Mouse (Mus musculus) left cerebral cortex, postnatal 25 days (tissue): ENCODE results near the gene Igsf6. TPM values are rescaled to one million over a fixed set of nuclear protein-coding genes. Genes with fewer than 3 reads are reported as not detected.

Experiments used
- DNase-seq, 2 experiments: peaks; one replicate each; pipeline ENCODE4 v3.0.0; 2022; ENCODE audit warnings: low spot score in 2 of 2, mixed read lengths in 1 of 2
- intact Hi-C: fragments of 180-260 bp; cut with DNase I; formaldehyde crosslinking; loops from one replicate; pipeline ENCODE4 v1.15.1; 2025
- total RNA-seq, 2 experiments: library from RNA; stranded (reverse); gene quantifications; 2 replicates each; pipeline ENCODE4 v1.2.3; 2021

The Igsf6 gene
- total RNA-seq, 2 experiments from 2014 or later = 0.28 to 0.48 TPM

- DNase-seq = no peak
- intact Hi-C loops = no loop called here
Measured at GRCm38 (mm10) chr7:121014486-121014885, 59.9 kb downstream of the Igsf6 start.

Other genes starting within 250 kb of the Igsf6 start
- 10 to 100 TPM; 28.6 to 30.7 TPM for gene Eef2k, start 231.7 kb downstream of the Igsf6 start, total RNA-seq
- gene Polr3e, start 156.8 kb downstream of the Igsf6 start, total RNA-seq = 10 to 100 TPM; 25.2 TPM
- 1 to 10 TPM; 7.8 to 8.7 TPM for gene Cdr2, start 92.3 kb downstream of the Igsf6 start, total RNA-seq
- under 1 TPM; 0.41 TPM for gene Mfsd13b, start 92.1 kb downstream of the Igsf6 start, total RNA-seq
- gene Mettl9, start 40.1 kb downstream of the Igsf6 start, total RNA-seq = 10 to 100 TPM; 90.8 to 93.0 TPM
- gene Otoa, start 7.1 kb upstream of the Igsf6 start, total RNA-seq = under 1 TPM; 0.27 to 0.57 TPM